Mouse (Mus musculus) retina, postnatal 7 days (tissue): ENCODE measurements around the gene Hip1r.
"Not testable (repeated sequence)": the region's sequence is repeated elsewhere in the genome, so short reads cannot be mapped to it uniquely, and the experiment has no call there.

Source experiments
- DNase-seq: peaks from one replicate; pipeline ENCODE4 v3.0.0-alpha.2; 2012; ENCODE audit warnings: low read depth, low spot score

Hip1r gene

DNA sequence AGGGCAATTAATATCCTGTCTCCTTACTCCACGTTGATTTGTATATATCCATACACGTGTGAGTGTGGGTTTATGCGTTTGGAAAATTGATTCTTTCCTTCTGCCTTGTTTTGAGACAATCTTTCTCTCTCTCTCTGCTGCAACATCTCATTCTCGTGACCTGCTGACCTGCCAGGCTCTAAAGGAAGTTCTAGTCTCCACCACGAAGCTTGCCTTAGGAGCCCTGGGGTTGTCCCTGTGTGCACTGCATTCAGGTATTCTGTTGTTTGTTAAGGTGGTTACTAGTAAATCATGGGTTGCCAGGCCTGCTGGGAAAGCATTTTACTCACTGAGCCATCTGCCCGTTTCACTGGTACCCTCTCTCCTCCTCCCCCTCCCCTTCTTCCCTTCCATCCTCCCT lies 62.9 kb downstream of the Hip1r start:
- DNase-seq, result no peak

DNA sequence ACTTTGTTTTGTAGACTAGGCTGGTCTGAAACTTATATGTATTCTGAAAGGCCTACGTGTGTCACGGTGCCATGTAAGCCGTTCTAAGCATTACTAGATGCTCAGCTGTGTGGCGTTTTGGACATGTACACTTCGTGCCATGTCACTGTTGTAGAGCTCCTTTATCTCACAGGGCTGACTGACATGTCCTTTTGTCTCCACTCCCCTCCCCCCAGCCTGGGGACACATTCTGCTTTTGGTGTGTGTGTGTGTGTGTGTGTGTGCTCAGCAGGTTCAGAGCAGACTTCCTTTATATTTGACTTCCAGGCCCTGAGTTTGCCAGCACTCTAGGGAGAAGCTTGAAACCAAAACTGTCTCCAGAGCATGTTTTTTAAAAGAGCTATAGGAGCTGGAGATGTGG lies 63.4 kb downstream of the Hip1r start:
- DNase-seq, result no peak

DNA sequence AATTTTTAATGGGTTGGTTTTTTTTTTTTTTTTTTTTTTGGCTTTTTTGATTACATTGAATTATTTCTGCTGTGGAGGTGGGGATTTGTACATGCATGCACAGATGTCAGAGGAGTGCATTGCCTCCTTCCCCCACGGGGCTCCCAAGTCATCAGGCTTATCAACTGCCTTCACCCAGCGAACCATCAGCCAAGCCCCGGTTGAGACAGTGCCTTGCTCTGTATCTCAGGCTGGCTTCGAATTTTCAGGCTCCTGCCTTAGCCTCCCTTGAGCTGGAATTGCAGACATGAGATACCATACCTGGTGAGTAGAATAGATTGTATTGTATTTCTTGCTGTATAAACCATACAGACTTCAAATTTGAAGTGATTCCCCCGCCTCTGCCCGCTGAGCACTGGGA lies 66.2 kb downstream of the Hip1r start:
- DNase-seq, result no peak

DNA sequence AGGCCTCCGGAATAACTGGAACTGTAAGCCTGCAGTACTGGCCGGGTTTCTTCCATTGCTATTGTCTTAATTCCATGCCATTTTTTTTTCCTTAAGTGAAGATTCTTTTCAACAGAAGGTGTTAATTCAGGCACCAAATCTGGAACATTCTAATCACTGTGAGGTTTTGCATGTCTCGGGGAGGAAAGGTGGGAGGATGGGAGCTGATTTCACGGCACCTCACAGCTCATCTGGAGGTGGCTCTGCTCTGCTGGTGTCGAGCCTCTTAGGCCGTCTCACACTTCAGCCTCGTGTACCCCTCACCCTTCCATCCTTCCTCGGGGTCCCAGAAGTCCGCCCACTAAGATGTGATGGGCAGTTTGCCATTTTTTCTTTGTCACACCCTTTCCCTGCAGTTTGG lies 67.7 kb downstream of the Hip1r start:
- no peak for DNase-seq

DNA sequence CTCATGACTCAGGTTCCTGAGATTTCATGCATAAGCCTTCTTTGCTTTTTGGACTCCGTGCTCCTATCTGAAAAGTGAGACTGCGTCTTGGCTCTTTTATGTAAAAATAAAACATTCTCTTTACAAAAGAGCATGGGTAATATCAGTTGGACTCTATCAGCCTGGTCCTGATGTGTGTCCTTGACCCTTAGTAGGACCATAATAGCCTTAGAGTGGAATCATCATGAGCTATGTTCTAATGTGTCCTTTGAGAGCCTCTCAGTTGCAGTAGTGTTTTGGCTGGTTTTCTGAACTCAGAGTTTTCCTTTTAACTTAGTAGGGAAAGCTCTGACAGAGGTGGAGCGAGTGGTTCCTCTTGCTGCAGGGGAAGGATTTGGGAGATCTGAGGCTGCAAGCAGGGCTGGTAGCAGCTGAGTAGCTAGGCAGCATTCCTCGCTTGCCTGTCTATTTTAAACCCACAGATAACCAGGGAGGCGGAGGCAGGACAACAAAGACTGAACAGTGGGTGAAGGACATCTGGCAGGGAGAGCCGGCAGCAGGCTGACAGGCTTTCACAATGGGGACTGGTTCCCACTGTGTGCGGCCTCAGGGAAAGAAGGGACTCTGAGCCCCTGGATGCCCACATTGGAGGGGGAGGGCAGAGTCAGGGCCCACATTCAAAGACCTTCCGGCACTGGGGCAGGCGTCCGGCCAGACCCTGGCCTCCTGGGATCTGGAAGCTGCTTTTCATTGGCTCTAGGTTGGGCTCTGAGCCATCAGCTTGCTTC lies 70.0 kb downstream of the Hip1r start:
- DNase-seq, result no peak

DNA sequence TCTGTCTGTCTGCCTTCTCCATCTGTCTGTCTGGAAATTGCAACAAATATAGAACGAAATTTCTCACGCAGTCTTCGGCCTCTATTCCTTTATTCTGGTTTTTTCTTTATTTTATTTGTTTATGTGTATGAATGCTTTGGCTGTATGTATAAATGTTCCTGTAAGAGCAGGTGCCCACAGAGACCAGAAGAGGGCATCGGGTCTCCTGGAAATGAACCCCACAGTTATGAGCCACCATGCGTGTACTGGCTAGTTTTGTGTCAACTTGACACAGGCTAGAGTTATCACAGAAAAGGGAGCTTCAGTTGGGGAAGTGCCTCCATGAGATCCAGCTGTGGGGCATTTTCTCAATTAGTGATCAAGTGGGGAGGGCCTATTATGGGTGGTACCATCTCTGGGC lies 70.6 kb downstream of the Hip1r start:
- no peak for DNase-seq

DNA sequence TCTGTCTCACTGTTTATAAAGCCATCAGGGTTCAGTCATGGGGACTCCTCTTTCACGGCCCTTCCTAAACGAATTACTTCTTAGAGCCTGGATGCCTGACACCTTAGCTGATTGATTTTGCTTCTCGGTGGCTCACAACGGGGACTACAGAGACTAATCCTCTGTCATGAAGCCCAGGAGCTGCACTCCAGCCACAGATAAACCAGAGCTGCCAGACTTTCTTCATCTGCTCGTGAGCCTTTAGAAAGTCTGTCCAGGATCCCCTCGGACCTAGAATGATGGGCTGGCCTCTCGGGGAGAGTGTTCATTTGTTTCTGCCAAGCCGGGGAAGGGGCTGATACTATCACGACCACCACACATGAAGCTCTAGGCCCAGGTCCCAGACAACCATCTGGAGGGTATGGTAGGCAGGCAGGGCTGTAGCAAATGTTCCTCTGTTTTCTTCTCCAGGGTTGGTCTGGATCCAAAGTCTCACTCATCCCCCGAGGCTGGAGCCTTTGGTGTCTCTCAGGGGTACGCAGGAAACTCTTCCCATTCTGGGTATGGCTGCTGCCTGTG lies 72.1 kb downstream of the Hip1r start:
- no peak for DNase-seq

DNA sequence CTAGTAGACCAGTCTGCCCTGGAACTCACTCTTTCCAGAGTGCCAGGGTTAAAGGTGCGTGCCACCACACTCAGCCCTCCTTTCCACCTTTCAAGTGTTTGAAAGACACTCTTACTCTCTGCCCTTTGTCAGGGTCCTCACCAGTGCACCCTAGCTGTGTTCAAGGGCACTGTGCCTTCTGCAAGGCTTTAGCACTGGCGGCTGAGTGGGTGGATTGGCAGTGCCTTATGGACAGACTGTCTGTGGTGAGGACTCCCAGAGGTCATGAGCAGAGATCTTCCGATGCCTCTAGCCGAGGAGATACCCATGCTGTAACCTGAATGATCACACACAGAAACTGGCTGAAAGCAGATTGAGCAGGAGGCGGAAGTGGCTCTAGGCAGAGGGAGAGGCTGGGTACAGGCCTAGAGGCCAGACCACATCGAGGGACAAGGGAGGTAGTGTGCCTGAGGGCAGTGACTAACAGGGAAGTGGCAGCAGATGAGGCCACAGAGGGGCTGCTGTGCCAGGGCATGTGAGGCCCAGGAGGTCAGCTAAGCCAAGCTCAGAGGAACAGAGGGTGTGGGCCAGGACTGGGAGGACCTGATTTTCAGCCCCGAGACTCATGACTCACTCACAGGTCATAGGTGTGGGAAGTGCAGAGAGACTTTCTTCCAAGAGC lies 73.4 kb downstream of the Hip1r start:
- no peak for DNase-seq

DNA sequence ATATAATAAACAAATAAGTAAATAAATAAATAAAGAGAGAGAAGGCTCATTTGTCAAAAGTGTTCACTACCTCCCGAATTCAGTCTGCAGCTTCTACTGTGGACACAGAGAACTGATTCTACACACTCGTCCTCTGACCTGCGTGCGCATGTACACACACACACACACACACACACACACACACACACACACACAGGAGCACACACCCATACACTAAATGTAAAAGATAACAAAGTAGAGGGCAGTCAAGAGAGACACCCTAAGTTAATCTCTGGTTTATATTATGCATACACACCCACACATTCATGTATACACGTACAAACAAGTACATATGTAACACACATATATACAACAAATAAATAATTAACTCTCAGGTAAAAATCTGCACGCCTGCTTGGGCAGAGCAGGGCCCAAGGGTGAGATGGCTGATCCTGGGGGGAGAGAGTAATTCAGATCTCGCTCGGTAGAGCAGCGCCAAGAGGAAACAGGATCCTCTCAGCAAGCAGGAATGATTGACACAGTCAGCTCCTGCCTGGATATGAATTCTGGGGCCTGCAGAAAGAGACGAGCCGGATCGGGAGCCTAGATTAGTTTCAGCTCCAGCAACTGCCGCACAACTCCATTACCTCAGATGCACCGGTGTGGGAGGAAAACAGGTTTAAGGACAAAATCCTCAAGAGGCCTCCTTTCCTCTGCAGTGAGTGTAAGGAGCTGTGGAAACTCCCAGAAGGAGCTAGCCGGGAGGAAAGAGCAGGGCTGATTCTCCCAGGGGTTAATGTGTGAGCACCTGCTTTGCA lies 76.0 kb downstream of the Hip1r start:
- DNase-seq, result no peak

DNA sequence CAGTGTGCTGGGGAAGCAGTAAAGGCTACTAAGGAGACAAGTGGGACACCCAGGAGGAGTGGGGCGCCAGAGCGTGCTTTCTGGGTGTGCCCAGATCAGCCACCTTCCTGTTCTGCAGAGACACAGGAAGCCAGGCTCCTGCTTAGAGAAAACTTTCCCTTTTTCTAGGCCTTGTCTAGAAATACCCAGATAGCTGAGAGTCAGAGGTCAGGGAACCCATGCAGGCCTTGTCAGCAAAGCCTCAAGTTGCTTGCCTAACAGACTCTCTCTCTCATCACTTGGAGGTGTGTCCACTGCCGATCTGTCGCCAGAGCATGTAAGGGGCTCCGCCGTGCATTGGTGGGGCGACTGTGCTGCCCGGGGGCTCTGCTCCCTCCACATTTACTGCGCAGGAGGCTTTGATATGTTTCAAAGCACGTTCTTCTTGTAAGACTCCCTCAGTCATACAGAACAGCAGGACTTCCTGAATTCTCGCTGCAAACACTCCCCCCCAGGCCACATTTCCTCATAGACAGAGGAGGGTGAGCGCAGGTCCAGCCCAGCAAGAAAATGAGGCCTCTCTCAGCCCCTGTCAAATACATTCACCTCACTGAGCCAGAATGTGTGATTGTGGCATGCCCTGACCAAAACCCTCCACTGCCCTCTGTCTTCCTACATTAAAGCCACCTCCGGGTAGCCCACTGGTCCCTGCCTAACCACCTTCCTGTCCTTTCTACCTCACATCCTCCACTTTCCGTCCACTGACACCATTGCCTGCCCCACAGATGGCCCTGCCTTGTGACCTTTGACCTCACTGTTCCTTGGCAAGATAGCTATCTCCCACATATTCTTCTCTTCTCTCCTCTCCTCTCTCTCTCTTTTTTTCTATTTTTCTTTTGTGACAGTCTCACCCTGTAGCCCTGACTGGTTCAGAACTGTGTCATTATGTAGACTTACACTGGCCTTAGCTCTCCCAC lies 76.9 kb downstream of the Hip1r start:
- DNase-seq, result no peak

DNA sequence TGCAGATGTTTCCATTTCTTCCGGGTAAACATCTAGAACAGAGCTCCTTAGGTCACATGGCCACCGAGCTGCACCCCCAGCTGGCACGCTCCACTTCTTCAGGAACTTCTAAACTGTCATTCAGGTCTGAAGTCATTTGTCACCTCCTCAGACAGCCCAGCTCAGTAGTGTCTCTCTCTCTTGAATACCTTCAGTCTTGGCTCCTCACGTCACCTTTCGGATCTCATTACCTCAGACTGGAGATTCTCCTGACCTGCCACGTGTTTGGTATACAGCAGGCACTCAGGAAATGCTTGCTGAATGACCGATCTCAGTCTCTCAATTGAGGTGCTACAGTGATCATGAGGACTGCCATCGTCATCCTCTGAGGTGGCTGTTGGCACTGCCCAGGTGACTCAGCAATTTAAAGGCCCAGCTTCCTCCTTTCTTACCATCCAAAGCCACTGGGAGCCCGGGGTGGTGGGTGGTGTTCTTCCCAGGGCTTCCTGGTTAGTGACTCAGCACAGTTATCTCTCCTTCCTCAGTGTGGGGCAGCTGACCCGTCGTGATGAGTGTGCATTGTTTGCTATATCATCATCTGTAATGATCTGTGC lies 78.6 kb downstream of the Hip1r start:
- DNase-seq, result no peak

DNA sequence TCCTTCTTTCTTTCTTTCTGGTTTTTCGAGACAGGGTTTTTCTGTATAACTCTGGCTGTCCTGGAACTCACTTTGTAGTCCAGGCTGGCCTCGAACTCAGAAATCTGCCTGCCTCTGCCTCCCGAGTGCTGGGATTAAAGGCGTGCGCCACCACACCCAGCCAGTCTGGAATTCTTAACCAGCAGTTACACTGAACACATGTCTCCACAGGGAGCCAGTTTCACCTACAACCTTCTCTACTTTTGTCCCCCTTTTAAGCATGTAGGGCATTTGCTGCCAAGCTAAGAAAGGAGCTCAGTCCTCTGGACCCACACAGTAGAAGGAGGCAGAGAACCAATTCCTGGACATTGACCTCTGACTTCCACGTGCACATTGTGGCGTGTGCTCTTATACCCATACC lies 79.2 kb downstream of the Hip1r start:
- DNase-seq, result not testable (repeated sequence)
